Mouse (Mus musculus) heart, embryonic 15.5 days (tissue): ENCODE data around the gene Olfr153. TPM values are rescaled to one million over a fixed set of nuclear protein-coding genes. Genes with fewer than 3 reads are reported as not detected.
A peak's percentile ranks its signal among the peaks of the same experiment; 100 is the strongest.
"Not testable (repeated sequence)": the region's sequence is repeated elsewhere in the genome, so short reads cannot be mapped to it uniquely, and the experiment has no call there.

Experiments used
- ATAC-seq: fragments of 200-750 bp; cut with Nextera tagmentation; replicated peaks from 2 replicates; pipeline ENCODE4 v1.8.0; 2017; ENCODE audit warnings: low read depth, moderate TSS enrichment; ENCODE audit not compliant: insufficient number of reproducible peaks, insufficient read depth, low FRiP score
- H3K27ac ChIP-seq: fragments of 300-500 bp; sonication (generic); 2 replicates; pipeline ENCODE4 v1.5.1; 2015; ENCODE audit warnings: mild to moderate bottlenecking, inconsistent platforms
- H3K27me3 ChIP-seq: fragments of 300-500 bp; sonication (generic); 2 replicates; pipeline ENCODE4 v1.6.1; 2015; ENCODE audit warnings: inconsistent platforms
- H3K36me3 ChIP-seq: fragments of 300-500 bp; sonication (generic); 2 replicates; pipeline ENCODE4 v1.6.1; 2015; ENCODE audit warnings: mild to moderate bottlenecking, inconsistent platforms
- H3K4me1 ChIP-seq: fragments of 300-500 bp; sonication (generic); replicated peaks from 2 replicates; pipeline ENCODE4 v1.6.1; 2015; ENCODE audit warnings: inconsistent platforms
- H3K4me2 ChIP-seq: fragments of 300-500 bp; sonication (generic); 2 replicates; pipeline ENCODE4 v1.6.1; 2015; ENCODE audit warnings: inconsistent platforms, mild to moderate bottlenecking, moderate library complexity
- H3K4me3 ChIP-seq: fragments of 300-500 bp; sonication (generic); 2 replicates; pipeline ENCODE4 v1.5.1; 2015; ENCODE audit warnings: mild to moderate bottlenecking, inconsistent platforms
- H3K9ac ChIP-seq: fragments of 300-500 bp; sonication (generic); 2 replicates; pipeline ENCODE4 v1.6.1; 2015; ENCODE audit warnings: mild to moderate bottlenecking, inconsistent platforms
- H3K9me3 ChIP-seq: fragments of 300-500 bp; sonication (generic); replicated peaks from 2 replicates; pipeline ENCODE4 v1.6.1; 2016; ENCODE audit warnings: inconsistent platforms
- WGBS: fragments of 180-500 bp; shearing (Covaris S2); methylation state at CpG from one replicate; pipeline ENCODE4 v1.1.7; 2015; ENCODE audit warnings: mixed read lengths; 5-methylcytosine and 5-hydroxymethylcytosine counted together
- polyA plus RNA-seq: library from polyadenylated mRNA; unstranded; fragments of >200 nt; fragmentation: Nextera tagmentation; extraction: Ambion mirVana; gene quantifications from 2 replicates; pipeline ENCODE4 v1.2.1, GENCODE M21; 2015

The Olfr153 gene
- not detected in 2 replicates for polyA plus RNA-seq

GRCm38 (mm10) chr2:87531496-87531895 is at the start of gene Olfr153:
Gene Olfr153, plus strand, starts transcription at chr2:87531796.
- Histone ChIP-seq H3K36me3 (no peaks in the 10 kb centered on the region), H3K9ac (no peak within 1 kb of the TSS), H3K4me2 (no peak within 1 kb of the TSS), H3K27me3 (no peaks in the 10 kb centered on the region), H3K4me1 (no peaks in the 10 kb centered on the region), H3K4me3 (no peak within 1 kb of the TSS), H3K9me3 (no peaks in the 10 kb centered on the region), H3K27ac (no peak within 1 kb of the TSS)
- ATAC-seq = no peak

- Histone ChIP-seq H3K9ac (no peak overlapping the region), H3K27me3 (no peaks in the 10 kb centered on the region), H3K36me3 (no peaks in the 10 kb centered on the region), H3K27ac (no peak overlapping the region), H3K4me1 (no peaks in the 10 kb centered on the region), H3K4me3 (no peak overlapping the region), H3K9me3 (no peaks in the 10 kb centered on the region), H3K4me2 (no peak overlapping the region)
- no peak for ATAC-seq
- WGBS = 82% methylated on average over 2 of the region's 2 CpGs
Observed at GRCm38 (mm10) chr2:87482276-87482675, 49.3 kb upstream of the Olfr153 start.

GRCm38 (mm10) chr2:87496993-87497392 is 34.6 kb upstream of the Olfr153 start, which contains the start of gene Pramel7:
Gene Pramel7, minus strand, starts transcription at chr2:87497093.
- H3K4me2 ChIP-seq, H3K36me3 ChIP-seq, H3K4me1 ChIP-seq, H3K9me3 ChIP-seq, H3K4me3 ChIP-seq, ATAC-seq, H3K27me3 ChIP-seq, H3K9ac ChIP-seq, H3K27ac ChIP-seq: not testable (repeated sequence)
- WGBS = 82% methylated on average over 4 of the region's 5 CpGs

- Histone ChIP-seq H3K4me1 (no peaks in the 10 kb centered on the region), H3K36me3 (no peaks in the 10 kb centered on the region), H3K27me3 (no peaks in the 10 kb centered on the region), H3K9ac (no peak within 1 kb of the TSS), H3K4me2 (no peak within 1 kb of the TSS), H3K27ac (no peak within 1 kb of the TSS), H3K9me3 (no peaks in the 10 kb centered on the region), H3K4me3 (no peak within 1 kb of the TSS)
- 72% methylated on average over 6 of the region's 6 CpGs for WGBS
- no peak for ATAC-seq
Observed at GRCm38 (mm10) chr2:87506265-87506664, 25.3 kb upstream of the Olfr153 start, which contains the start of gene Pramel6. Gene Pramel6, plus strand, starts transcription at chr2:87506565.

- Histone ChIP-seq H3K9ac (no peak overlapping the region), H3K4me2 (no peak overlapping the region), H3K4me1 (no peaks in the 10 kb centered on the region), H3K27me3 (no peaks in the 10 kb centered on the region), H3K36me3 (no peaks in the 10 kb centered on the region), H3K4me3 (no peak overlapping the region), H3K9me3 (no peaks in the 10 kb centered on the region), H3K27ac (no peak overlapping the region)
- 86% methylated on average over 2 of the region's 2 CpGs for WGBS
- ATAC-seq = no peak
Observed at GRCm38 (mm10) chr2:87515046-87515445, 16.6 kb upstream of the Olfr153 start.

GRCm38 (mm10) chr2:87515457-87516060 is 16.0 kb upstream of the Olfr153 start:
- Histone ChIP-seq H3K4me3 (no peak overlapping the region), H3K9me3 (no peaks in the 10 kb centered on the region), H3K4me2 (no peak overlapping the region), H3K36me3 (no peaks in the 10 kb centered on the region), H3K9ac (no peak overlapping the region), H3K4me1 (no peaks in the 10 kb centered on the region), H3K27ac (no peak overlapping the region), H3K27me3 (no peaks in the 10 kb centered on the region)
- no peak for ATAC-seq
- 66% methylated on average over 8 of the region's 8 CpGs for WGBS

GRCm38 (mm10) chr2:87516581-87516980 is 15.0 kb upstream of the Olfr153 start:
- WGBS = 79% methylated on average over 3 of the region's 3 CpGs
- H3K27ac ChIP-seq = no peak overlapping the region
- ATAC-seq = no peak
- no peaks in the 10 kb centered on the region for H3K27me3 ChIP-seq
- no peaks in the 10 kb centered on the region for H3K36me3 ChIP-seq
- H3K4me3 ChIP-seq = no peak overlapping the region
- no peak overlapping the region for H3K9ac ChIP-seq
- H3K4me1 ChIP-seq = no peaks in the 10 kb centered on the region
- H3K4me2 ChIP-seq = no peak overlapping the region
- H3K9me3 ChIP-seq = no peaks in the 10 kb centered on the region

- H3K4me1 ChIP-seq = no peaks in the 10 kb centered on the region
- WGBS = 76% methylated on average over 4 of the region's 4 CpGs
- no peak overlapping the region for H3K4me3 ChIP-seq
- H3K27me3 ChIP-seq = no peaks in the 10 kb centered on the region
- no peaks in the 10 kb centered on the region for H3K9me3 ChIP-seq
- no peak overlapping the region for H3K4me2 ChIP-seq
- no peak for ATAC-seq
- H3K9ac ChIP-seq = no peak overlapping the region
- no peaks in the 10 kb centered on the region for H3K36me3 ChIP-seq
- H3K27ac ChIP-seq = no peak overlapping the region
Observed at GRCm38 (mm10) chr2:87520651-87521050, 10.9 kb upstream of the Olfr153 start.

- WGBS = 42% methylated on average over 38 of the region's 39 CpGs
- not testable (repeated sequence) for H3K9me3 ChIP-seq, H3K36me3 ChIP-seq, ATAC-seq, H3K4me1 ChIP-seq, H3K9ac ChIP-seq, H3K27me3 ChIP-seq, H3K27ac ChIP-seq
- peak overlapping the region; percentile 26 for H3K4me3 ChIP-seq
- peak overlapping the region; percentile 53 for H3K4me2 ChIP-seq
Observed at GRCm38 (mm10) chr2:87525899-87526616, 5.5 kb upstream of the Olfr153 start.

- Histone ChIP-seq H3K27ac (no peak overlapping the region), H3K9me3 (no peaks in the 10 kb centered on the region), H3K27me3 (no peaks in the 10 kb centered on the region), H3K4me2 (no peak overlapping the region), H3K4me1 (no peaks in the 10 kb centered on the region), H3K36me3 (no peaks in the 10 kb centered on the region), H3K4me3 (no peak overlapping the region), H3K9ac (no peak overlapping the region)
- no peak for ATAC-seq
- WGBS = 52% methylated on average over 2 of the region's 2 CpGs
Observed at GRCm38 (mm10) chr2:87534826-87535225, 3.2 kb downstream of the Olfr153 start.

- 89% methylated on average over 1 of the region's 1 CpGs for WGBS
- H3K4me1 ChIP-seq = no peaks in the 10 kb centered on the region
- H3K27ac ChIP-seq = no peak within 1 kb of the TSS
- no peaks in the 10 kb centered on the region for H3K9me3 ChIP-seq
- H3K9ac ChIP-seq = no peak within 1 kb of the TSS
- H3K4me3 ChIP-seq = no peak within 1 kb of the TSS
- ATAC-seq = no peak
- no peak within 1 kb of the TSS for H3K4me2 ChIP-seq
- no peaks in the 10 kb centered on the region for H3K36me3 ChIP-seq
- H3K27me3 ChIP-seq = no peaks in the 10 kb centered on the region
Observed at GRCm38 (mm10) chr2:87545442-87545841, 13.8 kb downstream of the Olfr153 start, which contains the start of gene Olfr1128. Gene Olfr1128, minus strand, starts transcription at chr2:87545542.

GRCm38 (mm10) chr2:87573602-87574001 is 42.0 kb downstream of the Olfr153 start, which contains the start of gene Olfr1129:
Gene Olfr1129, plus strand, starts transcription at chr2:87573902.
- H3K9me3 ChIP-seq, H3K4me2 ChIP-seq, H3K27me3 ChIP-seq, ATAC-seq, H3K9ac ChIP-seq, H3K36me3 ChIP-seq, H3K27ac ChIP-seq, H3K4me3 ChIP-seq, H3K4me1 ChIP-seq: not testable (repeated sequence)
- 61% methylated on average over 1 of the region's 1 CpGs for WGBS
